Mouse (Mus musculus) intestine, embryonic 14.5 days (tissue): ENCODE data around the gene E130116L18Rik. TPM values are rescaled to one million over a fixed set of nuclear protein-coding genes. Genes with fewer than 3 reads are reported as not detected.

Experiments used
- ATAC-seq: fragments of 200-750 bp; cut with Nextera tagmentation; replicated peaks from 2 replicates; pipeline ENCODE4 v1.8.0; 2017; ENCODE audit warnings: low read depth, moderate number of reproducible peaks, moderate TSS enrichment, moderate library complexity; ENCODE audit not compliant: low FRiP score, low TSS enrichment
- DNase-seq: peaks from one replicate; pipeline ENCODE4 v3.0.0-alpha.2; 2018; ENCODE audit warnings: low spot score
- H3K27ac ChIP-seq: fragments of 300-500 bp; sonication (generic); 2 replicates; pipeline ENCODE4 v1.5.1; 2014; ENCODE audit warnings: low read depth, mild to moderate bottlenecking, control low read depth
- H3K27me3 ChIP-seq: fragments of 300-500 bp; sonication (generic); replicated peaks from 2 replicates; pipeline ENCODE4 v1.6.1; 2014; ENCODE audit warnings: low read length, control low read depth; ENCODE audit not compliant: control insufficient read depth, insufficient read depth
- H3K36me3 ChIP-seq: fragments of 300-500 bp; sonication (generic); 2 replicates; pipeline ENCODE4 v1.6.1; 2014; ENCODE audit warnings: low read length, control low read depth; ENCODE audit not compliant: control insufficient read depth, insufficient read depth
- H3K4me1 ChIP-seq: fragments of 300-500 bp; sonication (generic); replicated peaks from 2 replicates; pipeline ENCODE4 v1.6.1; 2014; ENCODE audit warnings: low read length, control low read depth, mixed read lengths; ENCODE audit not compliant: control insufficient read depth, insufficient read depth
- H3K4me2 ChIP-seq: fragments of 300-500 bp; sonication (generic); 2 replicates; pipeline ENCODE4 v1.6.1; 2014; ENCODE audit warnings: low read length
- H3K4me3 ChIP-seq: fragments of 300-500 bp; sonication (generic); 2 replicates; pipeline ENCODE4 v1.5.1; 2014; ENCODE audit warnings: low read depth, low read length, control low read depth, mixed read lengths
- H3K9ac ChIP-seq: fragments of 300-500 bp; sonication (generic); 2 replicates; pipeline ENCODE4 v1.6.1; 2014; ENCODE audit warnings: mild to moderate bottlenecking, low read length
- H3K9me3 ChIP-seq: fragments of 300-500 bp; sonication (generic); 2 replicates; pipeline ENCODE4 v1.6.1; 2016; ENCODE audit warnings: low read length, control low read depth; ENCODE audit not compliant: control insufficient read depth
- WGBS: fragments of 180-500 bp; shearing (Covaris S2); extraction: QIAGEN DNeasy Blood & Tissue Kit; methylation state at CpG from one replicate; pipeline ENCODE4 v1.1.7; 2014; 5-methylcytosine and 5-hydroxymethylcytosine counted together
- polyA plus RNA-seq: library from polyadenylated mRNA; unstranded; fragments of >200 nt; fragmentation: Nextera tagmentation; extraction: Ambion mirVana; gene quantifications from 2 replicates; pipeline ENCODE4 v1.2.1, GENCODE M21; 2014

The E130116L18Rik gene
- polyA plus RNA-seq = not detected in 2 replicates

- H3K36me3 ChIP-seq = no peaks in the 10 kb centered on the region
- DNase-seq = peak; percentile 97
- ATAC-seq = peak; percentile 98
- H3K4me1 ChIP-seq = peaks cover 8% of the 10 kb centered on the region
- H3K9me3 ChIP-seq = no peaks in the 10 kb centered on the region
- WGBS = 3% methylated on average over 72 of the region's 72 CpGs
- H3K4me2 ChIP-seq = peak within 1 kb of the TSS; percentile 75
- no peaks in the 10 kb centered on the region for H3K27me3 ChIP-seq
- H3K4me3 ChIP-seq = peak within 1 kb of the TSS; percentile 65
- H3K9ac ChIP-seq = peak within 1 kb of the TSS; percentile 82
- peak within 1 kb of the TSS; percentile 86 for H3K27ac ChIP-seq
Measured at GRCm38 (mm10) chr5:25222752-25223702, at the start of gene E130116L18Rik. Gene E130116L18Rik (minus strand): TSS chr5:25223153.

DNA sequence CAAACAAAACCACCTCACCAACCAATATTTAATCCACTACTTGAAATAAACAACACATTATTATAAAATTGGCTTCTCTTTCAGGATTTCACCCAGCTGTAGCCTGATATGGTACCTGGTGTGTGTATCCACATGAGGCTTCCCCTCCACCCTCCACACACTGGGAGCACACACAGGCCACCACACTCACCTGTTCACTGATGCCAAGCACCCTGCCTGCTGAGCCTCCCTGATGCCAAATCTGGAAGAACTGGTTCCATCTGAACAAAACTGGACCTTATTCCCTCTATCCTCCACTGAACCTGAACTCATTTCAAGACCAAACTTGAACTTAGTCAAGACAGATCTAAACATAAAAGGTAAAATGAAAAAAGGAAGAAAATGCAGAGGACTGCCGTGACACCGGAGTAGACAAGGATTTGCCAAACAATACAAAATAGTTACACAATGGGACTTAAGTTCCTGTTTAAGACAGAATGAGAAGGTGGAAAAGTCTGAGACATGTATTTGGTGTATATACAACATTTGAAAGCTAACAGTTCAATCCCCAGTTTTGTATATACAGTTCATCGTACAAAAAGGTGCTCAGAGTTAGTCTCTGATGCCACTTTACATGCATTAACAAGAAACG is 45.4 kb upstream of the E130116L18Rik start:
- peaks cover 76% of the 10 kb centered on the region for H3K36me3 ChIP-seq
- ATAC-seq = no peak
- H3K27ac ChIP-seq = no peak overlapping the region
- H3K4me3 ChIP-seq = no peak overlapping the region
- no peaks in the 10 kb centered on the region for H3K9me3 ChIP-seq
- no peak overlapping the region for H3K9ac ChIP-seq
- DNase-seq = no peak
- H3K27me3 ChIP-seq = no peaks in the 10 kb centered on the region
- H3K4me2 ChIP-seq = no peak overlapping the region
- H3K4me1 ChIP-seq = no peaks in the 10 kb centered on the region
- 88% methylated on average over 4 of the region's 4 CpGs for WGBS

GRCm38 (mm10) chr5:25262266-25262665 is 39.3 kb upstream of the E130116L18Rik start:
- ATAC-seq = no peak
- Histone ChIP-seq H3K27me3 (no peaks in the 10 kb centered on the region), H3K4me1 (no peaks in the 10 kb centered on the region), H3K9ac (no peak overlapping the region), H3K27ac (no peak overlapping the region), H3K36me3 (peaks cover 71% of the 10 kb centered on the region), H3K4me3 (no peak overlapping the region), H3K9me3 (no peaks in the 10 kb centered on the region), H3K4me2 (no peak overlapping the region)
- no peak for DNase-seq
- 82% methylated on average over 7 of the region's 7 CpGs for WGBS

DNA sequence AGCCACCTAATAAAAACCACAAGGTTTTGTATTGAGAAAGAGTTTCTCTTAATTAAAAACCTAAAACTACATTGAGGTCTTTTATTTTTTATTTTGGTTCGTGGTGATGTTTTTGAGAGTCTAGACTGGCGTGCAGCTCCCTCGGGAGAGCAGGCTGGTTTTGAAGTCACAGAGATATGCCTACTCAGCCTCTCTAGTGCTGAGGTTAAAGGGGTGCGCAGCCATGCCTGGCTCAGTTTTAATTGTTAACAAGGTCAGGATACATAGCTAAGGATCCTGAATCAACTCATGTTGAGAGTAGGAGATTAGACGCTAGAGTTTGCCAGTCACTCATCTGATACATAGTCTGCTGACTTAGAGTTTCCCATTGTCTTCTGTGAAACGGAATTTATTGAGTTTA is 38.5 kb upstream of the E130116L18Rik start:
- WGBS = 79% methylated on average over 6 of the region's 6 CpGs
- H3K4me1 ChIP-seq = no peaks in the 10 kb centered on the region
- no peak for ATAC-seq
- H3K27ac ChIP-seq = no peak overlapping the region
- no peaks in the 10 kb centered on the region for H3K27me3 ChIP-seq
- no peak overlapping the region for H3K4me2 ChIP-seq
- peaks cover 71% of the 10 kb centered on the region for H3K36me3 ChIP-seq
- H3K4me3 ChIP-seq = no peak overlapping the region
- H3K9ac ChIP-seq = no peak overlapping the region
- no peaks in the 10 kb centered on the region for H3K9me3 ChIP-seq
- no peak for DNase-seq

DNA sequence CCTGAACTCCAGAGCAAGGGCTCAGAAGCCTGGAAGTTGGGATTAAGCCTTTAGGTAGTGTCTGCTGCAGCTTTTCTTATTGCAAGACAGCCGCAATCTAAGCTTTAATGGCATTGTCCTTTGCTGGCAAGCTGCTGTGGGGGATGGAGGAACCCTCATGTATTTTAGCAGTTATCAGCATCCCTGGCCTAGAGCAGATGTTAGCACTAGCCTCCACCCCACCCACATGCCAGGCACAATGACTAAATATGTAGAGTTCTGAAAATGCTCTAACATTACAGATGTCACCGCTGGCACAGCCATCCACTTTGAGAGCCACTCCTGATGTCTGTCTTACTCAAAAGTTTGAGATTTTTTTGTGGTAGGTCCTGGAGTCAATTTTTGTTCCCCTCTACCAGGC is 33.7 kb upstream of the E130116L18Rik start:
- Histone ChIP-seq H3K9me3 (no peaks in the 10 kb centered on the region), H3K4me2 (no peak overlapping the region), H3K27me3 (no peaks in the 10 kb centered on the region), H3K9ac (no peak overlapping the region), H3K27ac (no peak overlapping the region), H3K4me3 (no peak overlapping the region), H3K4me1 (no peaks in the 10 kb centered on the region), H3K36me3 (peaks cover 83% of the 10 kb centered on the region)
- WGBS = 90% methylated on average over 2 of the region's 2 CpGs
- no peak for ATAC-seq
- no peak for DNase-seq

GRCm38 (mm10) chr5:25254491-25254890 is 31.5 kb upstream of the E130116L18Rik start:
- ATAC-seq (no peak), DNase-seq (no peak)
- H3K27ac ChIP-seq = no peak overlapping the region
- H3K27me3 ChIP-seq = no peaks in the 10 kb centered on the region
- no peaks in the 10 kb centered on the region for H3K9me3 ChIP-seq
- no peak overlapping the region for H3K4me3 ChIP-seq
- peaks cover 89% of the 10 kb centered on the region for H3K36me3 ChIP-seq
- 95% methylated on average over 4 of the region's 4 CpGs for WGBS
- H3K4me1 ChIP-seq = no peaks in the 10 kb centered on the region
- no peak overlapping the region for H3K4me2 ChIP-seq
- H3K9ac ChIP-seq = no peak overlapping the region

- peaks cover 86% of the 10 kb centered on the region for H3K36me3 ChIP-seq
- WGBS = 80% methylated on average over 8 of the region's 8 CpGs
Measured at GRCm38 (mm10) chr5:25252825-25253544, 30.0 kb upstream of the E130116L18Rik start.

GRCm38 (mm10) chr5:25252423-25252822 is 29.5 kb upstream of the E130116L18Rik start:
- ATAC-seq (peak; percentile 70; the same call in 1 of the 2 replicates), DNase-seq (peak; percentile 51)
- Histone ChIP-seq H3K4me2 (no peak overlapping the region), H3K4me3 (no peak overlapping the region), H3K27me3 (no peaks in the 10 kb centered on the region), H3K36me3 (peaks cover 80% of the 10 kb centered on the region), H3K27ac (peak overlapping the region; percentile 51), H3K4me1 (no peaks in the 10 kb centered on the region), H3K9ac (no peak overlapping the region), H3K9me3 (no peaks in the 10 kb centered on the region)
- 60% methylated on average over 2 of the region's 2 CpGs for WGBS

More at GRCm38 (mm10) chr5:25252825-25253544, 30.0 kb upstream of the E130116L18Rik start:
- peak overlapping the region; percentile 47; the same call in 1 of the 2 replicates for H3K27ac ChIP-seq
- DNase-seq (no peak), ATAC-seq (peak; percentile 52; the same call in 1 of the 2 replicates)
- no peaks in the 10 kb centered on the region for H3K9me3 ChIP-seq
- no peaks in the 10 kb centered on the region for H3K4me1 ChIP-seq
- no peak overlapping the region for H3K4me2 ChIP-seq
- no peaks in the 10 kb centered on the region for H3K27me3 ChIP-seq
- H3K4me3 ChIP-seq = no peak overlapping the region
- no peak overlapping the region for H3K9ac ChIP-seq
